Mouse (Mus musculus) embryo, embryonic 9.5 days (tissue): Measurements from ENCODE around the gene Mrps18a.

Source experiments
- DNase-seq: peaks from one replicate; pipeline ENCODE4 v3.0.0-alpha.2; 2017; ENCODE audit errors: extremely low spot score

The Mrps18a gene

DNA sequence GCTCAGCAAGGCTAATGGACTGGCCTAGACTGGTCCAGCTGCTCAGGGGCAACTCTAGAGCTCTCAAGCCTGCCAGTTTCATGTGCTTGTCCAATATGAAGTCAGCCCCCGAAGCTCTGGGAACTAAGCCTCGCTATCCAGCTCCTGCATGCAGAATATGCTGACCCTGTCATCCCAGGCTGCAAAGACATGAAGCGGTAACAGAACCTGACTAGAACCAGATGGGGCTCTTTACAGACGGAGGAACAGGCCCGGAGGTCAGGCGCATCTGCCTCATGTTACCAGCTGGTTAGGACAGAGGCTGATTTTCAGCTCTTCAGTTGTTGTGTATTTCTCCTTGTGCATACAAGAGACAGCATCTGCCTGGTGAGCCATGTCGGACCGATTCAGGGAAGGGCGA, 8.9 kb upstream of the Mrps18a start:
- DNase-seq = no peak

GRCm38 (mm10) chr17:46102608-46103159, 8.1 kb upstream of the Mrps18a start:
- no peak for DNase-seq

- peak; percentile 72 for DNase-seq
These were observed 6.3 kb upstream of the Mrps18a start for GRCm38 (mm10) chr17:46104487-46104886.

GRCm38 (mm10) chr17:46108286-46108685, 2.5 kb upstream of the Mrps18a start:
- DNase-seq = no peak

DNA sequence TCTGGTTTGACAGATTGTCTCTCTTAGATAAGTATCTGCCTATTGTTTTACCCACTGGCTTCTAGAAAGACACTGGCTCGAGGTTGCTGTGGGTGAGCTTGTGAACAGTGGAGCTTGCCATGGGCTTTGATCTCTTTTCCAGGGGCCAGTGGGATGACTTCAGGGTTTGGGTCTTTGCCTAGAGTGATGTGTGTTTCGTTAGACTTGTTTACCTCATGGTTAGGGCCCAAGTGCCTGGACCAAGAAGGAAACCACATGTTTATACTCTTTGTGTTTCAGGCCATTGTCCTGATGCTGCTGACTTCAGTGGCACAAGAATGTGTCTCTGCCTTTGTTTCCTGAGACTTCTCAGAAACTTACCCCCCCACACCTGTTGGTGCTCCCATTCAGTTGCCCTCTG, 4.7 kb downstream of the Mrps18a start:
- no peak for DNase-seq

DNA sequence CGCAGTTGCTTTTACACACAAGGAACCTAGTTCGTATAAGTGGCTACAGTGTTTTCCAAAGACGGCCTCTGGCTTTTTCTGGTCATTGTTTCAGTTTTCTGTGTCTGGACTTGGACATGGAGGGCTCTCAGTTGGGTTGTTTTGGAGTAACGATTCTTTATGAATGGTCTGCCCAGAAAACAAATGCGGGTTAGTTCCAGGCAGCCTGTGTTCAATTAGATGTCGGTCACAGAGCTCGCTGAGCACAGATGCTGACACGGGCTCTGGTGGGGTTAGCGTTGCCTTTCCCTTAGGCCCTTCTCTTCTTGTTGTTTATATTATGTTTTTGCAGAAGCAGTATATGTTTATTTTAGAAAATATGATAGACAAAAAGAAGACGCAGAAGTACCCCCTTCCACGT, 5.4 kb downstream of the Mrps18a start:
- DNase-seq = no peak

GRCm38 (mm10) chr17:46116881-46117280, 6.1 kb downstream of the Mrps18a start:
- no peak for DNase-seq

GRCm38 (mm10) chr17:46117623-46118422, 7.0 kb downstream of the Mrps18a start:
- DNase-seq = no peak

GRCm38 (mm10) chr17:46118423-46118850, 7.7 kb downstream of the Mrps18a start:
- no peak for DNase-seq

GRCm38 (mm10) chr17:46119641-46120040, 8.9 kb downstream of the Mrps18a start:
- no peak for DNase-seq

DNA sequence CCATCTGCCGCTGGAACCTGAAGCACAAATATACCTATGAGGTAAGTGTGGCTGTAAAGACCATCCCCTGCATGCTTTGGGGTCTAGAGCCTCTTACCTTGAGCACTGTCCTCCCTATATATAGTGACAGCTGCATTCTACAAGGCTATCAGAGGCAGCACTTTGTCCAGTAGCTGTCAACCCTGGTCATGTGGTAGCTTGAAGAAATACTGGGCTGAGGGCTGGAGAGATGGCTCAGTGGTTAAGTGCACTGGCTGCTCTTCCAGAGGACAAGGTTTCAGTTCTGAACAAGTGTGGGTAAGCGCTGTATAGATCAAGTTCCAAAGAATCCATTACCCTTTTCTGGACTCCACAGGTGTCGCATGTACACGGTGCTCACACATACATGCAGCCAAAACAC, 12.0 kb downstream of the Mrps18a start:
- DNase-seq = no peak

DNA sequence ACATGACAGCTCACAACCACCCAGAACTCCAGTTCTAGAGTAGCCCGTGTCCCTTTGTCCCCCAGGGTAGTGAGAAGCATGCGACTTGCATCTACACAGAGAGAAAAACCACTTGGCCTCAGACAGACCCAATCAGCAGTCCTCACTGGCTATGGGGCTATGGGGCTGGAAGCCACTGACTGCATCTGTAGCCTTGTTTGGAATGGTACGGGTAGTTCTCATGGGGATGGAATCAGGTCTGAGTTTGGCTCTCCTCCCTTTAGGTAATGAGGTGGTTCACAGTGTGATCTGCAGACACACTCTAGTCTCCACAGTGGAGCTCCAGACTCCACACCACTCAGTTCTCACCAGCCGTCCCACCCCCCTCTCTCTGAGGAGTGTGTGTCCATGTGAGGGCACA, 12.5 kb downstream of the Mrps18a start:
- DNase-seq = no peak

- no peak for DNase-seq
These were observed 13.3 kb downstream of the Mrps18a start for GRCm38 (mm10) chr17:46123953-46124700.

- DNase-seq = no peak
These were observed 15.8 kb downstream of the Mrps18a start for GRCm38 (mm10) chr17:46126608-46127007.

- no peak for DNase-seq
These were observed 17.2 kb downstream of the Mrps18a start for GRCm38 (mm10) chr17:46127814-46128493.

GRCm38 (mm10) chr17:46129741-46130498, 19.1 kb downstream of the Mrps18a start:
- no peak for DNase-seq

- DNase-seq = peak; percentile 85
These were observed 21.4 kb downstream of the Mrps18a start for GRCm38 (mm10) chr17:46132058-46132718.

- DNase-seq = no peak
These were observed 22.1 kb downstream of the Mrps18a start for GRCm38 (mm10) chr17:46132862-46133261.

GRCm38 (mm10) chr17:46138563-46139236, 27.9 kb downstream of the Mrps18a start:
- no peak for DNase-seq

GRCm38 (mm10) chr17:46139872-46140271, 29.1 kb downstream of the Mrps18a start:
- DNase-seq = no peak
